Mouse (Mus musculus) ovary, postnatal 10 days (tissue): ENCODE measurements at regions not wholly inside any gene's neighbourhood (a gene's known extent, or its start where the extent isn't known, plus 50 kb on each side); places are given as distances from the start of the nearest gene placed in this dataset.

ENCODE experiments used
- DNase-seq: peaks from one replicate; pipeline ENCODE4 v3.0.0; 2022; ENCODE audit warnings: low spot score

DNA sequence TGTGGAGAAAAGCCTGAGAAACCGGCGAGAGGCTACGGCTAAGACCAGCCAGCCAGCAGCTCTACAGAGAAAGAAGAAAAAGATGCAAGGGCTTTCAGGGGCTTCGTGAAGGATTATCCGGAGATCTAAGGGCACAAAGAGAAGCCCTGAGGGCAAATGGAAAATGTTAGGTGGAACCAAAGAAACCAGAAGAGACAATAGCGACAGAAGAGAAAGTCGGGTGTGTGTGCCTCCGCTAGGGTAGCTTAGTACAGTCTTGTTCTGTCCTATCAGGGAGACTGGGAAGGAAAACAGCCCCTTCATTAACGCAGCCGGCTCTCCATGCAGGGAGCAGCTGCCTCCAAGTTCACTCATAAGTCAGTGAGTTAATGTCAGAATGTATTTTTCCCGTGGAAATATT lies 255.1 kb downstream of the Epha4 start:
- DNase-seq: no peak

DNA sequence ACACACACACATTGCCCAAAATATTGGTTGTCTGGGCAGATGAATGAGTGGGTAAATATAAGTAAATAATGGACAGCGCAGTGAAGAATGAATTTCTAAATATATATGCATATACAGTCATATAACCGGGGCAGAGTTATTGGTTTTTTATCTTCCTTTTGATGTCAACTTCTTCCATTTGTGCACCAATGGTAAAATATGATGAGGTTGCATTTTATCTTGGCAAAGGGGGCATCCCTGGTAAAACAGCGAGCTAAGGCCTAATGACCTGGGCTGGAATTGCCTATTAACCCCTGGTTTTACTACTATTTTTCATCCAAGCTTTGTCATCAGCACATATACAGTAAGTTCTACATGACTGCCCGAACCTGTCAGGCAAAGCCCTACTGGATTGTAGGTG lies 253.2 kb downstream of the Epha4 start:
- no peak for DNase-seq

- no peak for DNase-seq
Observed at GRCm38 (mm10) chr1:77265677-77266076, 249.2 kb downstream of the Epha4 start.

GRCm38 (mm10) chr1:77267311-77268003 lies 247.4 kb downstream of the Epha4 start:
- no peak for DNase-seq

GRCm38 (mm10) chr1:77275297-77275696 lies 239.6 kb downstream of the Epha4 start:
- no peak for DNase-seq

DNA sequence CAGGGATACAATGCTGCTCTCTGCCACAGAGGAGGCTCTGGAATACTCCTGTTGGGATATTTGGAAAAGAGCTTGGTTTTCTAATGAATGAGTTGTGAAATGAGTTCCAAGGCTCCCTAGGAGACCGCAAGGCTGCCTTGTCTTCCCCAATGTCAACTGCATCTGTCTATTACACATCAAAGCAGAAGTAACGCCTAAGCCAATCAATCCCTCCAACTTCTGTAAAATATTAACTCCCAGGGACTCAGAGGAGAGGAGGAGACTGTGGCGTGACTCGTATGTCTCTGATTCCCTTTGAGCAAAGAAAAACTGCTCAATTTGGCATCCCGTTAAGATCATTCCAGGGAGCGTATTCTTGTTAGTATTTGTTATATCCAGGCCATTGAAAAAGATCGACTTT lies 235.3 kb downstream of the Epha4 start:
- DNase-seq: no peak

DNA sequence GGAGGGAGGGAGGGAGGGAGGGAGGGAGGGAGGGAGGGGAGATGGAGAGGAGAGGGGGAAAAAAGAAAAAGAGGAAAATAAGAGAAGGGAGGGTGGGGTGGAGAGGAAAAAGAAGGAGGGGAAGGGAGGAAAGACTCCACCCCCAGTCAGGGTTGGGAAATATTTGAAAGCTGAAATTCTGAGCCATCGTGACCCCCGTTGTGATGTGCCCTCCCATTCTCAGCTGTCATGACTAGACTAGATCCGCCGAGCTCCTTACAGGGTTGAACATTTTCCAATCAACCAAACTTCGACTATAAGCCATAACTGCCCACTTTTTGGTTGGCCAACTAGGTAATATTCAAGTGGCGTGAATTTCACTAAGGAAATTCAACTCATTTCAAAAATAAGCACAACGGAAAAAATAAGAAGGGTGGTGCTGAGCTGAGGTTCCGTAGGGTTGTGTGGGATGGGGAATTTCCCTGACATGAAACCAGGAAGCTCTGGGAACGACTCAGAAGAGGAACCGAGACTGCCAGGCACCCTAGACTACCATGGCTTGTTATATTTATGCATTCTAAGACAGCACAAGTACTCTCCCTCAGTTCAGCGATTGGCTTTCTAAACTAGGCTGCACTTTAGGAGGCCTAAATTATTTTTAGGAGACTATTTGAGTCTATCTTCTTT lies 234.4 kb downstream of the Epha4 start:
- no peak for DNase-seq

DNA sequence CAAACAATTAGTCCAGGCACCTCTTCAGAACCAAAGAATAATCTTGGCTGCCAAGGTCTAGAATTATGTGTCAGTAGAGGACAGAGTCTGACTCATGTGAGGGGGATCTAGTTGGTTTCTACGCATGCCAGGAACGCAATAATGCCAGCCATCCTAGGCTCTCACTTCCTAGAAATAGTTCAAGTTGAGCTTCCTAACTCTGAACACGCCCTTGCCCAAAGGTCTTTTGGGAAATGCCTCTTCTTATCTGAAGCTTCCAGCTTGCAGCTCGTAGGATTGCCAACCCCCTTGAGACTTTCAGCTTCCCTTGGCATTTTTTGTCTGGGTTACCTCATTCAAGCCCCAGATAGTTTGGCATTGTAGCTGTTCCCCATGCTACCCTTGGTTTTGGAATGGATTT lies 233.1 kb downstream of the Epha4 start:
- no peak for DNase-seq

DNA sequence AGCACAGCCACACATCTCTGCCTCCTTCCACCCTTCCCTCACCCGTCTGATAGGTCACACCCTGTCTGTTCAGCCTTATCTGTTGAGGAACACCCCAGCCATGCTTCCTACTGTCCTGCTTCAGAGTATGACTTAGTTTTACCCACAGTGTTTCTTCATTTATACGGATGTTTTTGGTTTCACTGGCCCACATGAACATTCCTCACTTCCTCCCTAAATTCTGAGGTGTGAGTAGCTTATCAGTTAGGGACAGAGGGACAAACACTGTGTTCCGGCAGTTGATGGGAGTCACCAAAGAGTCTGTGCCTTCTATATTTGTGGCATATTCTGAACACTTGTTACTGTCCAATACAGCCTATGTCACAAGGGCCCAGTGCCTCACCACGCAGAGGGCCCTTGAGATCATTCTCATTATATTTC lies 216.2 kb downstream of the Epha4 start:
- DNase-seq: no peak

DNA sequence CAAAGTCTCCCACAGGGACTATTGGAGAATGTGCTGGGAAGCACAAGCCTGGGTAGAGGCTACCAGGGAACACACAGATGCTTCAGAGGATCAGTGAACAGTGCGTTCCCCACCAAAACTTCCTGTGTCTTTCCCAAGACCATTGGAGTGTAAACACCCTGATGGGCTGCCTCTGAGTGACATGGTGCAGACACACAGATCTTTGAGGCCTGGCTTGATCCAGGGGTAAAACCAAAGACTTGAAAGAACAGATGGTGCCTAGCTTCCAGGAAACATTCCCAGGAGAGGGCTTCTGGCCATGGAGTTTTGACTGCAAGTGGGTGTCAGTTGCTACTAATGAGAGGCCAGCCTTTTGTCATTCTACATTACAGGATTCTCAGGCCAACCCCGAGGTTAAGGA lies 214.1 kb downstream of the Epha4 start:
- DNase-seq: no peak

DNA sequence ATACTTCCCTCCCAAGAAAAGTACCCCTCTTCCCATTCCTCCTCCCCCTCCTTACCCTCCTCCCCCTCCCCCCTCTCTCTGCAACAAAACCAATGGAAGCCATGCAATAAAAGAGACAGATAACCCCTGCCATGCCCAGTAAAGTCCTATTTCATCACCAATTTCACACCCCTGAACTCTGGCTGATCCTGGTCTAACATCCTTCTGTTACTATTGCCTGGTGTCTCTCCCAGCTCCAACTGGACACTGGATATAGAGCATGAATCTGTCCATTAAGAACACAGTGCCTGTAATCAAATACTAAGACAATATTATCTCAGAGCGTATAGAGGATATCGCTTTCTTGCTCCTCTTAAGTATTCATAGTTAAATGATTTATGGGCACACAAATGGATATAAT lies 210.1 kb downstream of the Epha4 start:
- no peak for DNase-seq

GRCm38 (mm10) chr1:77307745-77308144 lies 207.1 kb downstream of the Epha4 start:
- no peak for DNase-seq

DNA sequence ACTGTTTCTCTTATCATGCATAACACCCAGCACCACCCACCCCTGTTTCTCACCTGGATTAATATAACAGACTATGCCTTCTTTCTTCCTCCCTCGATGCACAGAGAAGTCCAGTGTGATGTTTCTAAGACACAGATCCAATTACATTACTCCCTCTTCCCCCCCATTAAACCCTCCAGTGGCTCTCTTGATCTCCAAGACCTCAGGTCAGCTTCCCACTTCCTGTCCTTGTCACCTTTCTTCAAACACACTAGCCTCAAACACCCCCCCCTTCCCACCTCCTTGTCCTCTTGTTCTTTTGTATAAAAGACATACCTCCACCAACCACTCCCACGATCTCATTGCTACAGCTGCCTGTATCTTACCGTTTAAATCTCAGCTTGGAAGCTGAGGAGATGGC lies 201.8 kb downstream of the Epha4 start:
- DNase-seq: no peak

DNA sequence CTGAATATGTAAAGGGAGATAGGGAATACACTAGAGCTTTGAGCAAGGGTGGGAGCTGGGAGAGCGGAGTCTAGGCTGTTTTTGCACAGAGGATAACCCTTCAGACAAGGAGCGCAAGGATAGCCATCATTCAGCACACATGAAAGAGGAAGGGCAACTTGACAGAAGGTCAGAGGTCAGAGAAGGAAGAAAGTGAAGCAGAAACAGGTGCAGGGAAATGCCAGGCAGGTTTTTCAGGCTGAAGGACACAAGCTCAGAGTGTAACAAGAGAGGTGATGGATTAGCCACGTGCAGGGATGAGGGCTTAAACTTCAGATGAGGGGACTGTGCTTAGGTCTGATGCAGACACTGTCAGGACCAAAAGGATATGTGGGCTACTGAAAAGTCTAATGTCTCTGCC lies 199.5 kb downstream of the Epha4 start:
- DNase-seq: no peak

- DNase-seq: no peak
Observed at GRCm38 (mm10) chr1:77316198-77316597, 198.7 kb downstream of the Epha4 start.
